Mouse (Mus musculus) heart, adult 2 months (tissue): Measurements from ENCODE around the gene Ugt1a10.

Experiments
- CTCF ChIP-seq: fragments of 200-600 bp; IDR thresholded peaks from 2 replicates; pipeline ENCODE4 v1.8.1; 2022; ENCODE audit warnings: antibody characterized with exemption, mild to moderate bottlenecking, moderate library complexity
- EP300 ChIP-seq: fragments of 200-500 bp; IDR thresholded peaks from 2 replicates; pipeline ENCODE4 v1.6.1; 2011; ENCODE audit warnings: low read depth, low read length, control low read depth; ENCODE audit not compliant: insufficient read depth
- POLR2A ChIP-seq: fragments of 200-500 bp; IDR thresholded peaks from 2 replicates; pipeline ENCODE4 v1.6.1; 2011; ENCODE audit warnings: mild to moderate bottlenecking, low read depth, low read length, control low read depth; ENCODE audit not compliant: insufficient read depth

DNA sequence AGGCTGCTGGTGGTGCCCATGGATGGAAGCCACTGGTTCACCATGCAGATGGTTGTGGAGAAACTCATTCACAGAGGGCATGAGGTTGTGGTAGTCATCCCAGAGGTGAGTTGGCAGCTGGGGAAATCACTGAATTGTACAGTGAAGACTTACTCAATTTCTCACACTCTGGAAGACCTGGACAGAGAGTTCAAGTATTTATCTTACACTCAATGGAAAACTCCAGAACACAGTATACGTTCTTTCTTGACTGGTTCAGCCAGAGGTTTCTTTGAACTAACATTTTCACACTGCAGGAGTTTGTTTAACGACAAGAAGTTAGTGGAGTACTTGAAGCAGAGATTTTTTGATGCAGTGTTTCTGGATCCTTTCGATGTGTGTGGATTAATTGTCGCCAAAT is 15.7 kb downstream of the Ugt1a10 start:
- TF ChIP-seq CTCF: no peak
- TF ChIP-seq POLR2A: no peak
- no peak for TF ChIP-seq EP300
